Mouse (Mus musculus): Measurements from ENCODE around the gene Fam129b. TPM values are rescaled to one million over a fixed set of nuclear protein-coding genes. Genes with fewer than 3 reads are reported as not detected.

The Fam129b gene
- polyA plus RNA-seq, 1 experiment, result 5.9 TPM

- H3K27ac ChIP-seq (replicated peaks; ENCODE audit: low read depth, low read length), result peak overlapping the region; percentile 48
- H3K4me1 ChIP-seq (ENCODE audit: control insufficient read depth, insufficient read depth, insufficient read length, low read length), result peaks cover 12% of the 10 kb centered on the region
- peak overlapping the region; percentile 71 for H3K4me3 ChIP-seq (ENCODE audit: insufficient read depth, low read depth, low read length)
Observed at GRCm38 (mm10) chr2:32876490-32877302, 782 bp downstream of the Fam129b start.

GRCm38 (mm10) chr2:32877303-32877702 is 1.4 kb downstream of the Fam129b start:
- Histone ChIP-seq H3K27ac (replicated peaks; ENCODE audit: low read depth, low read length) (peak overlapping the region; percentile 48), H3K4me1 (ENCODE audit: control insufficient read depth, insufficient read depth, insufficient read length, low read length) (peaks cover 13% of the 10 kb centered on the region), H3K4me3 (ENCODE audit: insufficient read depth, low read depth, low read length) (peak overlapping the region; percentile 71)

DNA sequence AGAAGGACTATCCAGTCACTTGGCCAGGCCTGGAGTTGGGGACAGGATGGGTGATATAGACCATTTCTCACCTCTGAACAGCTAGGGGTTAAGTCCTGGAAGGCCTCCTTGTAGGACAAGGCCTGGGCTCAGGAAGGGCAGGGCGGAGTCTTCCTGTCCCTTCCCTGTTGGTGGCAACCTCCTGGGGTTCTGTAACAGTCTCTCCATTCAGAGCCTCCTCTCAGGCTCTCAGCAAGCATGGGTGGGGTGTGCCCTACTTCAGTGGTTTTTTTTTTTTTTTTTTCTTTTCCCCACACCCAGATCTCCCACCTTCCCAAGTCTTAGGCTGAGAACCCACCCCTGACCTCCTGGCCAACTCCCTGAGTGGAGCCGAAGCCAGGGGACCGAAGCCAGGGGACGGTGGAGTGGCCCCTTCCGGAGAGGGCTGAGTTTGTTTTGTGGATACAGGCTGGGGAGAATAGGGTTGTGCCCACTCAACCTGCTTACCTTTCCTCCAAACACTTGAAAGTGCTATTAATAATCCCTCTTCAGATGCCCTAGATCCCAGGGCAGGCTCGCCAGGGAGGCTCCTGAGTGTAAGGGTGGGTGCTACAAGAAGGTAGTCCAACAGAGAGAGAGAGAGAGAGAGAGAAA is 2.0 kb downstream of the Fam129b start:
- peaks cover 14% of the 10 kb centered on the region for H3K4me1 ChIP-seq (ENCODE audit: control insufficient read depth, insufficient read depth, insufficient read length, low read length)

GRCm38 (mm10) chr2:32878396-32878795 is 2.5 kb downstream of the Fam129b start:
- H3K4me3 ChIP-seq (ENCODE audit: insufficient read depth, low read depth, low read length), result peak overlapping the region; percentile 71
- H3K27ac ChIP-seq (replicated peaks; ENCODE audit: low read depth, low read length), result no peak overlapping the region
- H3K4me1 ChIP-seq (ENCODE audit: control insufficient read depth, insufficient read depth, insufficient read length, low read length), result peaks cover 16% of the 10 kb centered on the region

More for the DNA sequence above, 2.0 kb downstream of the Fam129b start:
- H3K27ac ChIP-seq (replicated peaks; ENCODE audit: low read depth, low read length), result peak overlapping the region; percentile 48; the same call in 1 of the 2 replicates
- peak overlapping the region; percentile 71 for H3K4me3 ChIP-seq (ENCODE audit: insufficient read depth, low read depth, low read length)

DNA sequence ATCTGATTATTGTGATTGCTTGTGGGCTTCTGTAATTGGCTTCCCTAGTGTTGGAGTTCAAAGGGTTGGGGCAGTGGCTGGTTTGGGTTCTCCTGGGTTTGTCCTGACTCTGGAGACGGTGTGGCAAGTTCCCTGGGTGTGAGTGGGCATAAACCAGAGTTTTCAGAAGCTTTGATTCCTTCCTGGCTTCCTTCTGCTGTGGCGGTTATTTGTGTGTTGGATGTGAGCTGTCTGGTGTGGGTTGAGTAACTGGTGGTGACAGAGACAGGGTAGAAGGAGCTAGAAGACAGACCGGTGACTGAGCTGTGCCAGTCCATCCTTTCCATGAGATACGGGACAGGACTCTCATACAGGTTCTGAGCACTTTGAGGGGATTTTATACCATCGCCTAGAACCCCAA is 3.7 kb downstream of the Fam129b start:
- Histone ChIP-seq H3K4me1 (ENCODE audit: control insufficient read depth, insufficient read depth, insufficient read length, low read length) (peaks cover 19% of the 10 kb centered on the region), H3K4me3 (ENCODE audit: insufficient read depth, low read depth, low read length) (no peak overlapping the region), H3K27ac (replicated peaks; ENCODE audit: low read depth, low read length) (no peak overlapping the region)

- Histone ChIP-seq H3K4me3 (ENCODE audit: insufficient read depth, low read depth, low read length) (no peak overlapping the region), H3K4me1 (ENCODE audit: control insufficient read depth, insufficient read depth, insufficient read length, low read length) (peaks cover 24% of the 10 kb centered on the region)
Observed at GRCm38 (mm10) chr2:32881054-32881453, 5.1 kb downstream of the Fam129b start.

DNA sequence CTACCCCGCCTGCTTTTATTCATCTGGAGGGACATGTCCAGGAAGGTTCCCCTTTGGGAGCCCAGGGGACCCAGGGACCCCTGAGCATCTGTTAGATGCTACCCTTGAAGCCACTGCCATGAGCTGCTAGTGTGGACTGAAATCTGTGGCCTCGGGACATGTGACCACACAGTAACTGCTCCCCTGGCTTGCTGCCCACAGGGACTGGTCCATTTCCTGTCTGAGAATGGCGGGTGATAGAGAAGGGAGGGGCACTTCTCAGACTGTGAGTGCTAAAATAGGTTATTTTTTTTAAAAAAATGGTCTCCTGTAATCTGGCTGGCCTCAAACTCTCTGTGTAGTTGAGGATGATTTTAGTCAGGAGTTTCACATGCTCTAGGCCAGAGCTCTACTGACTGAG is 5.8 kb downstream of the Fam129b start:
- Histone ChIP-seq H3K4me1 (ENCODE audit: control insufficient read depth, insufficient read depth, insufficient read length, low read length) (peaks cover 24% of the 10 kb centered on the region), H3K4me3 (ENCODE audit: insufficient read depth, low read depth, low read length) (no peak overlapping the region), H3K27ac (replicated peaks; ENCODE audit: low read depth, low read length) (peak overlapping the region; percentile 90)

More at GRCm38 (mm10) chr2:32881054-32881453, 5.1 kb downstream of the Fam129b start:
- peak overlapping the region; percentile 90 for H3K27ac ChIP-seq (replicated peaks; ENCODE audit: low read depth, low read length)

- peak overlapping the region; percentile 46 for H3K4me3 ChIP-seq (ENCODE audit: insufficient read depth, low read depth, low read length)
Observed at GRCm38 (mm10) chr2:32882283-32883043, 6.5 kb downstream of the Fam129b start.

DNA sequence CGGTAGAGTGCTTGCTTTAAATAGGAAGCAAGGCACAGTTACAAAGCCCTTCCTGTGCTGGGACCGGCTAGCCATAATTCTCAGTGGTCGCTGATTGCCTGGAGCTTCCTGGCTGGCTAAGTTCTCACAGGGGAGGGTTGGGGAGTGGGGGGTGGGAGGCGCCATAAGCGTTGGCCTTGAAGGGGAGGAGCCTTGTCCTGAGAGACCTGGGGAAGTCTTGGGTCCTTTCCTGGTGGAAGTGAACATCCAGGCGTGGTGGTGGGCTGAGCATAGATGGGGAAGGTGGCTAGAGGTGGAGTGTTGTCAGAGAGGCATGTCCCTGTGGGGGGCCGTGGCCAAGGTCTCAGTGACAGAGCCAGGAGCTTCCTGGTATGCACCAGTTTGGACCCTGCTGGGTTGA is 8.8 kb downstream of the Fam129b start:
- H3K4me1 ChIP-seq (ENCODE audit: control insufficient read depth, insufficient read depth, insufficient read length, low read length), result peaks cover 29% of the 10 kb centered on the region
- no peak overlapping the region for H3K4me3 ChIP-seq (ENCODE audit: insufficient read depth, low read depth, low read length)
- peak overlapping the region; percentile 39; the same call in 1 of the 2 replicates for H3K27ac ChIP-seq (replicated peaks; ENCODE audit: low read depth, low read length)

More at GRCm38 (mm10) chr2:32882283-32883043, 6.5 kb downstream of the Fam129b start:
- H3K4me1 ChIP-seq (ENCODE audit: control insufficient read depth, insufficient read depth, insufficient read length, low read length), result peaks cover 24% of the 10 kb centered on the region
- H3K27ac ChIP-seq (replicated peaks; ENCODE audit: low read depth, low read length), result peak overlapping the region; percentile 90

- H3K27ac ChIP-seq (replicated peaks; ENCODE audit: low read depth, low read length), result no peak overlapping the region
- H3K4me1 ChIP-seq (ENCODE audit: control insufficient read depth, insufficient read depth, insufficient read length, low read length), result peaks cover 27% of the 10 kb centered on the region
- no peak overlapping the region for H3K4me3 ChIP-seq (ENCODE audit: insufficient read depth, low read depth, low read length)
Observed at GRCm38 (mm10) chr2:32888029-32888428, 12.1 kb downstream of the Fam129b start.

- Histone ChIP-seq H3K4me1 (ENCODE audit: control insufficient read depth, insufficient read depth, insufficient read length, low read length) (peaks cover 27% of the 10 kb centered on the region), H3K27ac (replicated peaks; ENCODE audit: low read depth, low read length) (no peak overlapping the region), H3K4me3 (ENCODE audit: insufficient read depth, low read depth, low read length) (no peak overlapping the region)
Observed at GRCm38 (mm10) chr2:32888551-32888950, 12.6 kb downstream of the Fam129b start.

DNA sequence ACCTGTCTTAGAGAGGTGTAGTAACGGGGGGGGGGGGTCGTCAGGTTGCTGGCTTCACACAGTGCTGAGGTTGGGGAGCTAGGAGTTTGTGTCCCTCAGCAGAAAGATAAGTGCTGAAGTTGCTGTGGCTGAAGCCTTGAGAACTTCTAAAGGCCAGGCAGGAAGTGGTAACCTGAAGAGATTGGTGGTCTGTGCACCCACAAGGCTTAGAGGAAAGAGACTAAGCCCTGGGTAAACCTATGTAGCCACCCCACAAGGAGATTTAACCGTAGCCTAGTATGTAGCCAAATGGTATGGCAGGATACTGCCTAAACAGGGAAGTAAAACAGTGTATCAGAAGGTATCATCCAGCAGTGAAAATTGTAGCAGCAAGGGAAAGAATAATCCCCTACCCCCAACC is 14.4 kb downstream of the Fam129b start:
- Histone ChIP-seq H3K27ac (replicated peaks; ENCODE audit: low read depth, low read length) (0 out of 2 replicates have a peak overlapping the region, but pooled peaks have one; percentile 24), H3K4me3 (ENCODE audit: insufficient read depth, low read depth, low read length) (no peak overlapping the region), H3K4me1 (ENCODE audit: control insufficient read depth, insufficient read depth, insufficient read length, low read length) (peaks cover 18% of the 10 kb centered on the region)

GRCm38 (mm10) chr2:32891278-32891677 is 15.4 kb downstream of the Fam129b start:
- no peak overlapping the region for H3K4me3 ChIP-seq (ENCODE audit: insufficient read depth, low read depth, low read length)
- H3K27ac ChIP-seq (replicated peaks; ENCODE audit: low read depth, low read length), result no peak overlapping the region
- H3K4me1 ChIP-seq (ENCODE audit: control insufficient read depth, insufficient read depth, insufficient read length, low read length), result peaks cover 24% of the 10 kb centered on the region

DNA sequence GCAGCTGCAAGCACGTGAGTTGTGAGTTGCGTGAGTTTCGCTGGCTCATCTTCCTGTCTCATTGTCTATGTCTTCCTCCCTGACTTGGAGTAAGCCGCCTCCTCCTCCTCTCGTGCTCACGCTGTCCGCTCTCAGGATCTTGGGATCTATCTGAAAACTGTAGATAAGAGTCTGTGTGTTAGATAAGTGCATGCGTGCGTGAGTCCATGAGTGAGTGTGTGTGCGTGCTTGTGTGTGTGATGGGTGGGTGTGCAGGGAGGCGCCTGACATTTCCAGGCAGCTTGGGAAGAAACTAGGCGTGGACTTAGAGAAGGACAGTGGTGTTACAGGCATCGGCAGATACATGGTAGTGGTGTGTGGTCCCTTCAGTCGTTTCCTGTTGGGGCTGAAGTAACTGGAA is 16.6 kb downstream of the Fam129b start:
- H3K4me3 ChIP-seq (ENCODE audit: insufficient read depth, low read depth, low read length), result no peak overlapping the region
- peak overlapping the region; percentile 17; the same call in 1 of the 2 replicates for H3K27ac ChIP-seq (replicated peaks; ENCODE audit: low read depth, low read length)
- peaks cover 31% of the 10 kb centered on the region for H3K4me1 ChIP-seq (ENCODE audit: control insufficient read depth, insufficient read depth, insufficient read length, low read length)

DNA sequence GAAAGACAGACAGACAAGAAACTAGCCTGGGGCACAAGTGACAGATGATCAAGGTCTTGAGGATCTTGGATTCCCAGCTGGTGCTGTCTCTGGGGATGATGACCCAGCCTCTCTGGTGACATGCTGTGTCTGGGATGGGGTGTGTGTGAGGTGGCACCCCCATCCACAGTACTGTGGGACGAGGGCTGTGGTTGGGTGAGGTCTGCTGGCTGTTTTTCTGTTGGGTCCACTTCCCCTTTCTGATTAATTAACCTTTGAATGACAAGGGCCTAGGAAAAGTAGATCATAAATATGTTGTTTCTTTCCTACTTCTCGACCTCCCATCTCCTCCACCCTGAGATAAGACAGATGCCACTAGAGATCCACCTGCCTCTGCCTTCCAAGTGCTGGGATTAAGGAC is 18.2 kb downstream of the Fam129b start:
- Histone ChIP-seq H3K27ac (replicated peaks; ENCODE audit: low read depth, low read length) (peak overlapping the region; percentile 19; the same call in 1 of the 2 replicates), H3K4me3 (ENCODE audit: insufficient read depth, low read depth, low read length) (no peak overlapping the region), H3K4me1 (ENCODE audit: control insufficient read depth, insufficient read depth, insufficient read length, low read length) (peaks cover 34% of the 10 kb centered on the region)
